8 mouse cellular contexts compared by ENCODE assay signal in genomic region chr3:105959585-105959984, GRCm38 (mm10). TPM values are rescaled to one million over a fixed set of nuclear protein-coding genes. Genes with fewer than 3 reads are reported as not detected.
DNase-seq lines count a peak whose midpoint lies in the region; ATAC-seq and TF ChIP-seq lines count a peak whose summit lies in the region.

No protein-coding gene starts in this region.

- no peak for DNase-seq in heart, adult 18-20 months
- no peak for DNase-seq in MEL (ENCODE audit: low read depth, low spot score)
- no peak for DNase-seq in forebrain, embryonic 11.5 days (ENCODE audit: low spot score)
- DNase-seq in stomach, postnatal 0 days (ENCODE audit: low spot score), result no peak
- no peak for DNase-seq in frontal cortex, postnatal 36 days (ENCODE audit: low spot score in 2 of 2)
- DNase-seq in kidney, adult 8-10 months, result no peak

- TF ChIP-seq CTCF in MEL (IDR thresholded peaks at IDR 0.05 in 2 of 3, conservative IDR thresholded peaks at IDR 0.05 in 1 of 3; ENCODE audit: control insufficient read depth in 1 of 3, insufficient read depth in 1 of 3, low read depth in 2 of 3, low read length in 3 of 3, poor library complexity in 1 of 3, severe bottlenecking in 1 of 3), result no peak
- 0 out of 2 replicates have a peak, but pooled peaks have one; percentile 3 for TF ChIP-seq CTCF in stomach, postnatal 0 days (IDR thresholded peaks at IDR 0.05; ENCODE audit: low read depth)

- H3K4me3 ChIP-seq in heart, embryonic 14.5 days (ENCODE audit: control insufficient read depth in 1 of 2, insufficient read depth in 1 of 2, low read depth in 1 of 2, low read length in 2 of 2), result peak overlapping the region; percentile 88 to 91
- H3K4me3 ChIP-seq in MEL (ENCODE audit: control insufficient read depth in 1 of 2, insufficient read depth in 1 of 2, low read depth in 2 of 2, low read length in 2 of 2), result peak overlapping the region; percentile 34 to 98
- peak overlapping the region; percentile 88 for H3K4me3 ChIP-seq in forebrain, embryonic 11.5 days (ENCODE audit: low read depth, low read length)
- peak overlapping the region; percentile 85 for H3K4me3 ChIP-seq in liver, embryonic 12.5 days
- peak overlapping the region; percentile 93 for H3K4me3 ChIP-seq in stomach, postnatal 0 days (ENCODE audit: low read depth, low read length)

- WGBS in heart, embryonic 14.5 days, result under 1% methylated on average over 26 of the region's 26 CpGs
- WGBS in forebrain, embryonic 11.5 days, result under 1% methylated on average over 26 of the region's 26 CpGs
- whole genome bisulfite sequencing in liver, embryonic 12.5 days (ENCODE audit: insufficient replicate concordance), result under 1% methylated on average over 26 of the region's 26 CpGs
- WGBS in stomach, postnatal 0 days, result under 1% methylated on average over 26 of the region's 26 CpGs

- peaks cover 54% of the 10 kb centered on the region for H3K79me2 ChIP-seq in MEL (ENCODE audit: control insufficient read depth, insufficient read depth, low read length, poor library complexity)

- no peak for TF ChIP-seq RAD21 in MEL (IDR thresholded peaks at IDR 0.05; ENCODE audit: low read depth, low read length)

- peak overlapping the region; percentile 93 for H3K4me2 ChIP-seq in heart, embryonic 14.5 days (ENCODE audit: low read length)
- peak overlapping the region; percentile 73 for H3K4me2 ChIP-seq in forebrain, embryonic 11.5 days (ENCODE audit: low read depth, low read length, severe bottlenecking)
- peak overlapping the region; percentile 86 for H3K4me2 ChIP-seq in liver, embryonic 12.5 days
- H3K4me2 ChIP-seq in stomach, postnatal 0 days (replicated peaks; ENCODE audit: low read depth), result peak overlapping the region; percentile 87

- H3K27ac ChIP-seq in heart, embryonic 14.5 days (replicated peaks in 1 of 2; ENCODE audit: control insufficient read depth in 1 of 2, insufficient read depth in 1 of 2, low read depth in 2 of 2, low read length in 2 of 2), result peak overlapping the region in 1 of 2 experiments; percentile 67; a peak in 2 of 4 replicates
- H3K27ac ChIP-seq in MEL (ENCODE audit: control insufficient read depth, low read depth, low read length), result peak overlapping the region; percentile 46
- H3K27ac ChIP-seq in forebrain, embryonic 11.5 days (ENCODE audit: low read depth, low read length), result no peak overlapping the region
- peak overlapping the region; percentile 92 for H3K27ac ChIP-seq in liver, embryonic 12.5 days
- H3K27ac ChIP-seq in stomach, postnatal 0 days (replicated peaks), result peak overlapping the region; percentile 80

- H3K4me1 ChIP-seq in heart, embryonic 14.5 days (ENCODE audit: control insufficient read depth in 2 of 2, insufficient read depth in 2 of 2, low read length in 2 of 2), result peaks cover 0 to 31% of the 10 kb centered on the region in 2 experiments; a peak in 2 of 4 replicates
- peaks cover 3 to 22% of the 10 kb centered on the region in 2 experiments; a peak in 1 of 4 replicates for H3K4me1 ChIP-seq in MEL (ENCODE audit: control insufficient read depth in 1 of 2, insufficient read depth in 2 of 2, low read length in 2 of 2)
- peaks cover 7% of the 10 kb centered on the region for H3K4me1 ChIP-seq in forebrain, embryonic 11.5 days (replicated peaks; ENCODE audit: control insufficient read depth, insufficient read depth, low read length)
- peaks cover 43% of the 10 kb centered on the region for H3K4me1 ChIP-seq in liver, embryonic 12.5 days
- peaks cover 7% of the 10 kb centered on the region; the same call in 1 of the 2 replicates for H3K4me1 ChIP-seq in stomach, postnatal 0 days (replicated peaks; ENCODE audit: control insufficient read depth, insufficient read depth)

- no peaks in the 10 kb centered on the region for H3K27me3 ChIP-seq in heart, embryonic 14.5 days (ENCODE audit: control insufficient read depth, insufficient read depth, low read length)
- no peaks in the 10 kb centered on the region for H3K27me3 ChIP-seq in MEL (ENCODE audit: control insufficient read depth in 1 of 2, insufficient read depth in 2 of 2, low read length in 2 of 2)
- H3K27me3 ChIP-seq in forebrain, embryonic 11.5 days (ENCODE audit: control insufficient read depth, insufficient read depth, low read length), result no peaks in the 10 kb centered on the region
- H3K27me3 ChIP-seq in liver, embryonic 12.5 days (replicated peaks), result no peaks in the 10 kb centered on the region
- no peaks in the 10 kb centered on the region for H3K27me3 ChIP-seq in stomach, postnatal 0 days (ENCODE audit: control insufficient read depth, insufficient read depth, low read length)

- H3K36me3 ChIP-seq in heart, embryonic 14.5 days (ENCODE audit: control insufficient read depth, insufficient read depth, low read length), result peaks cover 71% of the 10 kb centered on the region
- peaks cover 18 to 57% of the 10 kb centered on the region in 2 experiments for H3K36me3 ChIP-seq in MEL (ENCODE audit: control insufficient read depth in 1 of 2, insufficient read depth in 2 of 2, low read length in 2 of 2)
- peaks cover under 1% of the 10 kb centered on the region; the same call in 1 of the 2 replicates for H3K36me3 ChIP-seq in forebrain, embryonic 11.5 days (ENCODE audit: control insufficient read depth, insufficient read depth, low read length)
- peaks cover 64% of the 10 kb centered on the region for H3K36me3 ChIP-seq in liver, embryonic 12.5 days
- peaks cover 7% of the 10 kb centered on the region for H3K36me3 ChIP-seq in stomach, postnatal 0 days (ENCODE audit: control insufficient read depth, insufficient read depth, low read length)

- TF ChIP-seq POLR2A in MEL (IDR thresholded peaks at IDR 0.05; ENCODE audit: control insufficient read depth in 1 of 2, insufficient read depth in 1 of 2, low read depth in 1 of 2, low read length in 2 of 2, poor library complexity in 1 of 2), result no peak

- peak; percentile 57 for ATAC-seq in heart, embryonic 14.5 days (ENCODE audit: insufficient number of reproducible peaks, insufficient read depth, low FRiP score, low read depth)
- peak; percentile 71 for ATAC-seq in forebrain, embryonic 11.5 days (replicated peaks; ENCODE audit: low FRiP score)
- ATAC-seq in liver, embryonic 12.5 days, result peak; percentile 56
- ATAC-seq in stomach, postnatal 0 days (ENCODE audit: low FRiP score, low TSS enrichment), result peak; percentile 68; the same call in 1 of the 2 replicates

- peak overlapping the region; percentile 97 for H3K9ac ChIP-seq in heart, embryonic 14.5 days (ENCODE audit: low read length)
- H3K9ac ChIP-seq in MEL (ENCODE audit: control insufficient read depth, low read depth, low read length, poor library complexity, severe bottlenecking), result peak overlapping the region; percentile 96
- H3K9ac ChIP-seq in forebrain, embryonic 11.5 days (ENCODE audit: low read length), result peak overlapping the region; percentile 92
- H3K9ac ChIP-seq in liver, embryonic 12.5 days, result peak overlapping the region; percentile 94
- H3K9ac ChIP-seq in stomach, postnatal 0 days (ENCODE audit: low read length), result peak overlapping the region; percentile 95

- no peak for TF ChIP-seq EP300 in MEL (IDR thresholded peaks at IDR 0.05; ENCODE audit: low read depth in 1 of 2, low read length in 2 of 2)
- TF ChIP-seq EP300 in stomach, postnatal 0 days (optimal IDR thresholded peaks at IDR 0.05), result no peak

- no peaks in the 10 kb centered on the region for H3K9me3 ChIP-seq in heart, embryonic 14.5 days (ENCODE audit: control insufficient read depth, low read length)
- no peaks in the 10 kb centered on the region for H3K9me3 ChIP-seq in MEL (replicated peaks; ENCODE audit: insufficient read depth, low read length)
- H3K9me3 ChIP-seq in forebrain, embryonic 11.5 days (ENCODE audit: control insufficient read depth, low read length), result no peaks in the 10 kb centered on the region
- H3K9me3 ChIP-seq in liver, embryonic 12.5 days (replicated peaks), result no peaks in the 10 kb centered on the region
- H3K9me3 ChIP-seq in stomach, postnatal 0 days (ENCODE audit: control insufficient read depth, low read length), result no peaks in the 10 kb centered on the region

RNA-seq across cellular contexts. Expression of gene Atp5f1, which starts 0.3 kb away (rescaled TPM):
- polyA plus RNA-seq in heart, embryonic 14.5 days (2014; fragmentation: Nextera tagmentation; extraction: Ambion mirVana), result 903 and 907 TPM in 2 replicates
- 1,000 to 10,000 TPM; 1,228 to 1,265 TPM for total RNA-seq in heart, adult 18-20 months (2021)
- 309 and 313 TPM in 2 replicates for total RNA-seq in MEL (2012; rRNA removed)
- polyA plus RNA-seq in MEL (2012; ENCODE audit: insufficient read depth in 1 of 2, insufficient read length in 2 of 2, low read depth in 1 of 2, low replicate concordance in 2 of 2, missing spikeins in 1 of 2), result 100 to 1,000 TPM in 1 of 2 experiments, not detected in 1; 344 TPM
- 457 and 514 TPM in 2 replicates for polyA plus RNA-seq in forebrain, embryonic 11.5 days (2014; fragmentation: Nextera tagmentation; extraction: Ambion mirVana)
- 368 TPM in 2 replicates for polyA plus RNA-seq in liver, embryonic 12.5 days (2016; fragmentation: Nextera tagmentation; extraction: Ambion mirVana)
- 406 and 414 TPM in 2 replicates for polyA plus RNA-seq in stomach, postnatal 0 days (2015; fragmentation: Nextera tagmentation; extraction: Ambion mirVana)

RNA-seq across cellular contexts. Expression of gene Wdr77, which starts 0.4 kb away (rescaled TPM):
- 83.4 and 91.9 TPM in 2 replicates for polyA plus RNA-seq in heart, embryonic 14.5 days (2014; fragmentation: Nextera tagmentation; extraction: Ambion mirVana)
- total RNA-seq in heart, adult 18-20 months (2021), result 10 to 100 TPM; 40.8 to 51.0 TPM
- 103 and 116 TPM in 2 replicates for total RNA-seq in MEL (2012; rRNA removed)
- 100 to 1,000 TPM in 1 of 2 experiments, not detected in 1; 204 TPM for polyA plus RNA-seq in MEL (2012; ENCODE audit: insufficient read depth in 1 of 2, insufficient read length in 2 of 2, low read depth in 1 of 2, low replicate concordance in 2 of 2, missing spikeins in 1 of 2)
- 148 and 173 TPM in 2 replicates for polyA plus RNA-seq in forebrain, embryonic 11.5 days (2014; fragmentation: Nextera tagmentation; extraction: Ambion mirVana)
- polyA plus RNA-seq in liver, embryonic 12.5 days (2016; fragmentation: Nextera tagmentation; extraction: Ambion mirVana), result 86.6 and 90.0 TPM in 2 replicates
- 52.7 and 54.4 TPM in 2 replicates for polyA plus RNA-seq in stomach, postnatal 0 days (2015; fragmentation: Nextera tagmentation; extraction: Ambion mirVana)

RNA-seq across cellular contexts. Expression of gene Ovgp1, which starts 13.9 kb away (rescaled TPM):
- polyA plus RNA-seq in heart, embryonic 14.5 days (2014; fragmentation: Nextera tagmentation; extraction: Ambion mirVana), result 1.2 and 1.8 TPM in 2 replicates
- total RNA-seq in heart, adult 18-20 months (2021), result under 1 TPM in 1 of 2 experiments, not detected in 1; 0.31 TPM
- total RNA-seq in MEL (2012; rRNA removed), result 0.62 and 0.65 TPM in 2 replicates
- polyA plus RNA-seq in MEL (2012; ENCODE audit: insufficient read depth in 1 of 2, insufficient read length in 2 of 2, low read depth in 1 of 2, low replicate concordance in 2 of 2, missing spikeins in 1 of 2), result 1 to 10 TPM in 1 of 2 experiments, not detected in 1; 2.2 TPM
- 3.2 and 3.4 TPM in 2 replicates for polyA plus RNA-seq in forebrain, embryonic 11.5 days (2014; fragmentation: Nextera tagmentation; extraction: Ambion mirVana)
- polyA plus RNA-seq in liver, embryonic 12.5 days (2016; fragmentation: Nextera tagmentation; extraction: Ambion mirVana), result 0.45 and 0.77 TPM in 2 replicates
- polyA plus RNA-seq in stomach, postnatal 0 days (2015; fragmentation: Nextera tagmentation; extraction: Ambion mirVana), result 0.54 and 0.56 TPM in 2 replicates

RNA-seq across cellular contexts. Expression of gene I830077J02Rik, which starts 27.1 kb away (rescaled TPM):
- polyA plus RNA-seq in heart, embryonic 14.5 days (2014; fragmentation: Nextera tagmentation; extraction: Ambion mirVana), result 1.5 and 1.8 TPM in 2 replicates
- total RNA-seq in heart, adult 18-20 months (2021), result under 1 TPM; 0.15 to 0.41 TPM
- 2.8 and 5.9 TPM in 2 replicates for total RNA-seq in MEL (2012; rRNA removed)
- 1 to 10 TPM in 1 of 2 experiments, not detected in 1; 9.4 TPM for polyA plus RNA-seq in MEL (2012; ENCODE audit: insufficient read depth in 1 of 2, insufficient read length in 2 of 2, low read depth in 1 of 2, low replicate concordance in 2 of 2, missing spikeins in 1 of 2)
- 0.52 and 0.64 TPM in 2 replicates for polyA plus RNA-seq in forebrain, embryonic 11.5 days (2014; fragmentation: Nextera tagmentation; extraction: Ambion mirVana)
- 4.0 and 4.4 TPM in 2 replicates for polyA plus RNA-seq in liver, embryonic 12.5 days (2016; fragmentation: Nextera tagmentation; extraction: Ambion mirVana)
- 0.63 and 1.2 TPM in 2 replicates for polyA plus RNA-seq in stomach, postnatal 0 days (2015; fragmentation: Nextera tagmentation; extraction: Ambion mirVana)

RNA-seq across cellular contexts. Expression of gene Pifo, which starts 54.9 kb away (rescaled TPM):
- polyA plus RNA-seq in heart, embryonic 14.5 days (2014; fragmentation: Nextera tagmentation; extraction: Ambion mirVana), result not detected in 2 replicates
- total RNA-seq in heart, adult 18-20 months (2021), result under 1 TPM in 1 of 2 experiments, not detected in 1; 0.64 TPM
- total RNA-seq in MEL (2012; rRNA removed), result not detected in 2 replicates
- polyA plus RNA-seq in MEL (2012; ENCODE audit: insufficient read depth in 1 of 2, insufficient read length in 2 of 2, low read depth in 1 of 2, low replicate concordance in 2 of 2, missing spikeins in 1 of 2), result not detected
- 1.0 and 1.7 TPM in 2 replicates for polyA plus RNA-seq in forebrain, embryonic 11.5 days (2014; fragmentation: Nextera tagmentation; extraction: Ambion mirVana)
- not detected in 2 replicates for polyA plus RNA-seq in liver, embryonic 12.5 days (2016; fragmentation: Nextera tagmentation; extraction: Ambion mirVana)
- not detected in 2 replicates for polyA plus RNA-seq in stomach, postnatal 0 days (2015; fragmentation: Nextera tagmentation; extraction: Ambion mirVana)
